Mouse (Mus musculus) liver, postnatal 0 days (tissue): ENCODE data around the gene Atxn2l. TPM values are rescaled to one million over a fixed set of nuclear protein-coding genes. Genes with fewer than 3 reads are reported as not detected.

Source experiments
- ATAC-seq: fragments of 200-750 bp; cut with Nextera tagmentation; 2 replicates; pipeline ENCODE4 v1.8.0; 2017; ENCODE audit warnings: mild to moderate bottlenecking, moderate library complexity
- DNase-seq: peaks from one replicate; pipeline ENCODE4 v3.0.0-alpha.2; 2016
- H3K27ac ChIP-seq: fragments of 300-500 bp; sonication (generic); 2 replicates; pipeline ENCODE4 v1.5.1; 2014; ENCODE audit warnings: antibody characterized with exemption, moderate library complexity, mild to moderate bottlenecking, low read depth
- H3K27me3 ChIP-seq: fragments of 300-500 bp; sonication (generic); 2 replicates; pipeline ENCODE4 v1.6.1; 2014; ENCODE audit warnings: low read length, control low read depth, mixed read lengths; ENCODE audit not compliant: insufficient read depth
- H3K36me3 ChIP-seq: fragments of 300-500 bp; sonication (generic); replicated peaks from 2 replicates; pipeline ENCODE4 v1.6.1; 2014; ENCODE audit warnings: mild to moderate bottlenecking, control low read depth, low read length, moderate library complexity, mixed read lengths; ENCODE audit not compliant: insufficient read depth
- H3K4me1 ChIP-seq: fragments of 300-500 bp; sonication (generic); 2 replicates; pipeline ENCODE4 v1.6.1; 2014; ENCODE audit warnings: antibody characterized with exemption, mild to moderate bottlenecking, control low read depth; ENCODE audit not compliant: insufficient read depth
- H3K4me2 ChIP-seq: fragments of 300-500 bp; sonication (generic); 2 replicates; pipeline ENCODE4 v1.6.1; 2014; ENCODE audit warnings: low read depth, mild to moderate bottlenecking, low read length, moderate library complexity, mixed read lengths
- H3K4me3 ChIP-seq: fragments of 300-500 bp; sonication (generic); 2 replicates; pipeline ENCODE4 v1.5.1; 2014; ENCODE audit warnings: low read depth, low read length
- H3K9ac ChIP-seq: fragments of 300-500 bp; sonication (generic); replicated peaks from 2 replicates; pipeline ENCODE4 v1.6.1; 2014; ENCODE audit warnings: mild to moderate bottlenecking, moderate library complexity
- H3K9me3 ChIP-seq: fragments of 300-500 bp; sonication (generic); 2 replicates; pipeline ENCODE4 v1.6.1; 2016; ENCODE audit warnings: mild to moderate bottlenecking, control low read depth, low read length, mixed read lengths
- CTCF ChIP-seq: sonication (generic); IDR thresholded peaks from 2 replicates; pipeline ENCODE4 v1.5.1; 2016; ENCODE audit warnings: antibody characterized with exemption, low read depth
- EP300 ChIP-seq: IDR thresholded peaks from 2 replicates; pipeline ENCODE4 v1.6.1; 2016; ENCODE audit warnings: antibody characterized with exemption, low read depth, mild to moderate bottlenecking
- WGBS: fragments of 180-500 bp; shearing (Covaris S2); extraction: QIAGEN DNeasy Blood & Tissue Kit; methylation state at CpG from one replicate; pipeline ENCODE4 v1.1.7; 2014; ENCODE audit not compliant: insufficient replicate concordance; 5-methylcytosine and 5-hydroxymethylcytosine counted together
- polyA plus RNA-seq: library from polyadenylated mRNA; unstranded; fragments of >200 nt; fragmentation: Nextera tagmentation; extraction: Ambion mirVana; gene quantifications from 2 replicates; pipeline ENCODE4 v1.2.1, GENCODE M21; 2015

The Atxn2l gene
- polyA plus RNA-seq, 1 experiment from 2014 or later = 12.0 TPM

- no peaks in the 10 kb centered on the region for H3K27me3 ChIP-seq
- H3K36me3 ChIP-seq = no peaks in the 10 kb centered on the region
- H3K4me1 ChIP-seq = peaks cover 5% of the 10 kb centered on the region; the same call in 1 of the 2 replicates
- no peak overlapping the region for H3K4me3 ChIP-seq
- ATAC-seq (no peak), DNase-seq (no peak)
- H3K9me3 ChIP-seq = no peaks in the 10 kb centered on the region
- no peak overlapping the region; the same call in 1 of the 2 replicates for H3K9ac ChIP-seq
- TF ChIP-seq EP300 (no peak), CTCF (no peak)
- H3K4me2 ChIP-seq = no peak overlapping the region
- whole genome bisulfite sequencing = 81% methylated on average over 8 of the region's 8 CpGs
- H3K27ac ChIP-seq = no peak overlapping the region
Measured at GRCm38 (mm10) chr7:126507126-126507778, 4.0 kb upstream of the Atxn2l start.

DNA sequence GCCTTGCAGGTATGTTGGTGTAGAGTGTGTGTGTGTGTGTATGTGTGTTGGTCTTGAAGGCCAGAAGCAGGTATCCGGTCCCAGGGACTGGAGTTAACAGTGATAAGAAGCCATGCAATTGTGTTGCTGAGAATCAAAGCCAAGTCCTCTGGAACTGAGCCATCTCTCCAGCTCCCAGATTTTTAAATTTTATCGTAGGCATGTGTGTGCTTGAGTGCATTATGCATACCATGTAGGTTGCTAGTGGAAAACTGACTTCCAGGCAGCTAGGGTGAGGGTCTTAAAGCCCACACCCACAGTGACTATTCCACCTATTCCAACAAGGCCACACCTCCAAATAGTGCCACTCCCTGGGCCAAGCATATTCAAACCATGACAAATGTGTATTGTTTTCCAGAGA lies 1.7 kb upstream of the Atxn2l start:
- TF ChIP-seq CTCF (no peak), EP300 (no peak)
- Histone ChIP-seq H3K4me1 (peaks cover 10% of the 10 kb centered on the region), H3K4me2 (no peak overlapping the region), H3K9me3 (no peaks in the 10 kb centered on the region), H3K27ac (no peak overlapping the region), H3K9ac (no peak overlapping the region), H3K4me3 (no peak overlapping the region), H3K27me3 (no peaks in the 10 kb centered on the region), H3K36me3 (peaks cover 14% of the 10 kb centered on the region)
- WGBS = 81% methylated on average over 2 of the region's 2 CpGs
- peak; percentile 5 for DNase-seq
- no peak for ATAC-seq

DNA sequence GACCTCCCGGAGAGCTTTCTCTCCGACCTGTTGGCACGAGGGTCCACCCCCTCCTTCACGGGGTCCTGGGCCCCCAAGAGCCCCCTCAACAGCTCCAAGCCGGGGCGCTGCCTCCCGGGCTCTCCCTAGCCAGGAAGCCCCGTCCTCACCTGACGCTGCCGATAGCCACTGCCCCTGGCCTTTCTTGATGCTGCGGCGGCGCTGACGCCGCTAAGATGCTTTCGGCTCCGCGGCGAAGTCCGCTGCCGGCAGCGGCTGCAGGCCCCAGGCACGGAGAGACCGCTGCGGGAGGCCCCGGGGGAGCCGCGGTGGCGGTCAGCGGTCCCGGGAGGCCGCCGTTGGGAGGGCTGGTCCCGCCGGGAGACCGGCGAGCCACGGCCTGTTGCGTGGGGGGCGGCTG lies 486 bp downstream of the Atxn2l start:
- whole genome bisulfite sequencing = under 1% methylated on average over 34 of the region's 40 CpGs
- no peak for TF ChIP-seq CTCF
- no peak for TF ChIP-seq EP300
- H3K4me1 ChIP-seq = peaks cover 10% of the 10 kb centered on the region
- H3K9me3 ChIP-seq = no peaks in the 10 kb centered on the region
- peak overlapping the region; percentile 97 for H3K27ac ChIP-seq
- DNase-seq (no peak), ATAC-seq (no peak)
- H3K4me3 ChIP-seq = peak overlapping the region; percentile 80
- peaks cover 36% of the 10 kb centered on the region for H3K36me3 ChIP-seq
- H3K27me3 ChIP-seq = no peaks in the 10 kb centered on the region
- H3K4me2 ChIP-seq = peak overlapping the region; percentile 84
- peak overlapping the region; percentile 100 for H3K9ac ChIP-seq

GRCm38 (mm10) chr7:126502023-126502741 lies 1.1 kb downstream of the Atxn2l start:
- Histone ChIP-seq H3K4me1 (peaks cover 10% of the 10 kb centered on the region), H3K4me2 (peak overlapping the region; percentile 84), H3K4me3 (peak overlapping the region; percentile 80), H3K27ac (peak overlapping the region; percentile 97), H3K36me3 (peaks cover 41% of the 10 kb centered on the region), H3K27me3 (no peaks in the 10 kb centered on the region), H3K9me3 (no peaks in the 10 kb centered on the region), H3K9ac (peak overlapping the region; percentile 100)
- WGBS = under 1% methylated on average over 47 of the region's 57 CpGs
- TF ChIP-seq CTCF (no peak), EP300 (no peak)
- ATAC-seq (peak; percentile 77), DNase-seq (peak; percentile 94)

DNA sequence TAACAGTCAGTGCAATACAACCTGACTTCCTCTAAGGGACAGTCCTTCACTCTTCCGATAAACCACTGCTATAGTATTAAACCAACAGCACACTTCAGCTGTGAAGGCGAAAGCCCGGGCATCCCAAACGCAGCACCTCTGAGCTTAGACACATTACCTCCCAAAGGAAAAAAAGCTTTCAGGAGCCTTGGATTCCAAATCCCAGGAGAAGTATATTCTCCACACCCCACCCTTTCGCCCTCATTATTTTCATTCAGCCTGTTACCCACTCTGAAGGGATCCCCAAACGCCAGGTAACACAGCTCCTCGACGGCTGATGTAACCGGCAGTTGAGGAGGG lies 1.6 kb downstream of the Atxn2l start:
- Histone ChIP-seq H3K36me3 (peaks cover 47% of the 10 kb centered on the region), H3K4me2 (peak overlapping the region; percentile 84), H3K4me3 (peak overlapping the region; percentile 80), H3K27ac (peak overlapping the region; percentile 97), H3K27me3 (no peaks in the 10 kb centered on the region), H3K4me1 (peaks cover 10% of the 10 kb centered on the region), H3K9ac (peak overlapping the region; percentile 100), H3K9me3 (no peaks in the 10 kb centered on the region)
- no peak for DNase-seq
- TF ChIP-seq CTCF (no peak), EP300 (no peak)
- WGBS = under 1% methylated on average over 9 of the region's 9 CpGs
- no peak for ATAC-seq

DNA sequence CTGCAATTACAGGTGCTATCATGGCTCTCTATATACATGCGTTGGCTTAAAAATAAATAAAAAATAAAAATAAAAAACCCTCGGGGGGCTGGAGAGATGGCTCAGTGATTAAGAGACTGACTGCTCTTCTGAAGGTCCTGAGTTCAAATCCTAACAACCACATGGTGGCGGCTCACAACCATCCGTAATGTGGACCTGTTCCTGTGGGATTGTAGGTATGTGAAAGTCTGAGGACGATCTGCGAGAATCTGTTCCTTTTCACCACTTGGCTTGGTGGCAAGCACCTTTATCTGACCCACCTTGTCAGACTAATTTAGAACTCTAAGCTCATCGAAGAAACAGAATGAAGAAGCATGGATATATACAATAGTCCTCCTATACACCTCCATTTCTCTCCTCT lies 3.8 kb downstream of the Atxn2l start:
- no peaks in the 10 kb centered on the region for H3K27me3 ChIP-seq
- no peak overlapping the region for H3K4me2 ChIP-seq
- no peak overlapping the region for H3K27ac ChIP-seq
- no peak overlapping the region for H3K4me3 ChIP-seq
- H3K36me3 ChIP-seq = peaks cover 69% of the 10 kb centered on the region
- DNase-seq (no peak), ATAC-seq (no peak)
- no peak overlapping the region for H3K9ac ChIP-seq
- WGBS = 90% methylated on average over 7 of the region's 7 CpGs
- no peak for TF ChIP-seq CTCF
- no peak for TF ChIP-seq EP300
- H3K4me1 ChIP-seq = peaks cover 14% of the 10 kb centered on the region
- H3K9me3 ChIP-seq = no peaks in the 10 kb centered on the region
